Mouse (Mus musculus): ENCODE measurements around the gene Zfp385b. TPM values are rescaled to one million over a fixed set of nuclear protein-coding genes. Genes with fewer than 3 reads are reported as not detected.

The Zfp385b gene
- 1 to 10 TPM; 7.3 to 7.9 TPM for total RNA-seq (2021)
- polyA plus RNA-seq (2012; rRNA removed), result 8.2 and 10.0 TPM in 2 replicates
- long read RNA-seq, partial matches to known transcripts, result 1 of 2 reads
- long read RNA-seq, other reads (novel, unspliced or antisense), result 1 of 2 reads

DNA sequence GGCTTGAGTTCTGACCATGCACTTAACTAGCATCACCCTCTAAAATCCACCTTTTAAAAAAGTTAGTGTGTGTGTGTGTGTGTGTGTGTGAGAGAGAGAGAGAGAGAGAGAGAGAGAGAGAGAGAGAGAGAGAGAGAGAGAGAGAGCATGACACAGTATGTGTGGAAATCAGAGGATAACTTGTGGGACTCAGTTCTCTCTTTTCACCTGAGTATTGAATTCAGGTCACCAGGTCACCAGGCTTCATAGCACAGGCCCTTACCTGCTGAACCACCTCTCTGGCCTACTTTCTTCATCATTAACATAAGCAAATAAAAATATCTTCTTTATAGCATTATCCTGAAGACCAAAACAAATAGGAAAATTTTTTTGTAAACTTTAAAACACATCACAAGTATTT lies at the start of gene Zfp385b:
Gene Zfp385b (minus strand): TSS at position 101 of the 400 bp plus-strand sequence.
- DNase-seq, result no peak
- H3K27ac ChIP-seq, result no peak within 1 kb of the TSS
- no peaks in the 10 kb centered on the region; the same call in 1 of the 2 replicates for H3K4me1 ChIP-seq (ENCODE audit: control insufficient read depth, insufficient read depth, low read length)
- peaks cover 4% of the 10 kb centered on the region for H3K27me3 ChIP-seq (ENCODE audit: control insufficient read depth, insufficient read depth, low read length)
- H3K79me2 ChIP-seq (replicated peaks; ENCODE audit: control insufficient read depth, insufficient read depth, low read length), result no peaks in the 10 kb centered on the region
- H3K36me3 ChIP-seq (ENCODE audit: control insufficient read depth, insufficient read depth, low read length), result no peaks in the 10 kb centered on the region
- intact Hi-C loops (cut with DNase I), result no loop called here
- H3K4me3 ChIP-seq, result no peak within 1 kb of the TSS
- H3K9ac ChIP-seq (ENCODE audit: low read depth, low read length), result no peak within 1 kb of the TSS
- TF ChIP-seq EP300 (IDR thresholded peaks at IDR 0.05; ENCODE audit: insufficient read depth, low read depth, low read length) (no peak), CTCF (IDR thresholded peaks at IDR 0.05) (no peak), POLR2A (IDR thresholded peaks at IDR 0.05; ENCODE audit: insufficient read depth, low read depth, low read length) (no peak)

DNA sequence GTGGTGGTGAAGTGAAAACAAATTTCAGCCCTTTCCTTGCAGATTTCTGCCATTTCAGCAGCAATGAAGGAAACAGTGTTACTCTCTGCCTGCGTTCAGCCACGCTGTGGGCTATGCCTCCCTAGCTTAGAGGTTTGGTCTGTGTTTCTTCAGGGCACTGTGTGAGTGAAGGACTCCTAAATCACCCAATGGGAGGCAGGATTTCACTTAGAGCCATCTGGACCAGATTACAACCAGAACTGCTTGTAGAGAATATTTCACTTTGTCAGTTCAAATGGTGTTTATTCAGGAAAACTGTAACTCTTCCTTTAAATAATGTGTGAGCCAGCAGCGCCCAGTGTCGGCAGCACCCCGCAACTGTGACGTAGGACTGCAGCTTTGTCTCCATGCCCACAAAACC lies 44.5 kb upstream of the Zfp385b start:
- WGBS, result 79% methylated on average over 6 of the region's 6 CpGs
- no peak overlapping the region for H3K4me3 ChIP-seq

DNA sequence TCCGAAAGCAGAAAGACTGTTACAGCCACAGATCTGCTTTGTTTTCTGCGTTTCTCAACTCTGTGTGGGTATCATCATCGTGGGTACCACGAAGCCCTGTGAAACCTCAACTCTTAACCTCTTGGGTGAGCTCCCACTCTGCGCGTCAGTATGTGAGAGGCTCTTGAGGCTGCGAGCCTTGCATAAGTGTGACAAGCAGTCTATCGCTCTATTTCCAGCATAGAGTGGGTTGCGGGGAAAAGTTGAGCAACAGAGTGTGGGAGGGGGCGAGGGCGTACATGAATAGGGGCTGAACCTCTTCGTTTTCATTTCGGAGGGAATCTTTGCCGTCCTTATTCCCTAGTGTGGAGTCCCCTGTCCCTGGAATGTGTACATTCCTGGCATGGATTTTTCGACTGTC lies 44.1 kb upstream of the Zfp385b start:
- Histone ChIP-seq H3K4me1 (ENCODE audit: control insufficient read depth, insufficient read depth, low read length) (no peaks in the 10 kb centered on the region; the same call in 1 of the 2 replicates), H3K9ac (ENCODE audit: low read depth, low read length) (no peak overlapping the region), H3K36me3 (ENCODE audit: control insufficient read depth, insufficient read depth, low read length) (no peaks in the 10 kb centered on the region), H3K4me3 (no peak overlapping the region), H3K27ac (no peak overlapping the region), H3K79me2 (replicated peaks; ENCODE audit: control insufficient read depth, insufficient read depth, low read length) (no peaks in the 10 kb centered on the region), H3K27me3 (ENCODE audit: control insufficient read depth, insufficient read depth, low read length) (no peaks in the 10 kb centered on the region)
- WGBS, result 54% methylated on average over 15 of the region's 15 CpGs
- DNase-seq, result no peak
- TF ChIP-seq EP300 (IDR thresholded peaks at IDR 0.05; ENCODE audit: insufficient read depth, low read depth, low read length), result no peak
- no peak for TF ChIP-seq POLR2A (IDR thresholded peaks at IDR 0.05; ENCODE audit: insufficient read depth, low read depth, low read length)
- TF ChIP-seq CTCF (IDR thresholded peaks at IDR 0.05), result no peak
- intact Hi-C loops (cut with DNase I), result no loop called here

More for the DNA sequence above, 44.5 kb upstream of the Zfp385b start:
- no peaks in the 10 kb centered on the region for H3K36me3 ChIP-seq (ENCODE audit: control insufficient read depth, insufficient read depth, low read length)
- no peak overlapping the region for H3K27ac ChIP-seq
- H3K27me3 ChIP-seq (ENCODE audit: control insufficient read depth, insufficient read depth, low read length), result no peaks in the 10 kb centered on the region
- intact Hi-C loops (cut with DNase I), result no loop called here
- TF ChIP-seq CTCF (IDR thresholded peaks at IDR 0.05) (no peak), EP300 (IDR thresholded peaks at IDR 0.05; ENCODE audit: insufficient read depth, low read depth, low read length) (no peak), POLR2A (IDR thresholded peaks at IDR 0.05; ENCODE audit: insufficient read depth, low read depth, low read length) (no peak)
- no peak for DNase-seq
- no peak overlapping the region for H3K9ac ChIP-seq (ENCODE audit: low read depth, low read length)
- no peaks in the 10 kb centered on the region; the same call in 1 of the 2 replicates for H3K4me1 ChIP-seq (ENCODE audit: control insufficient read depth, insufficient read depth, low read length)
- H3K79me2 ChIP-seq (replicated peaks; ENCODE audit: control insufficient read depth, insufficient read depth, low read length), result no peaks in the 10 kb centered on the region

DNA sequence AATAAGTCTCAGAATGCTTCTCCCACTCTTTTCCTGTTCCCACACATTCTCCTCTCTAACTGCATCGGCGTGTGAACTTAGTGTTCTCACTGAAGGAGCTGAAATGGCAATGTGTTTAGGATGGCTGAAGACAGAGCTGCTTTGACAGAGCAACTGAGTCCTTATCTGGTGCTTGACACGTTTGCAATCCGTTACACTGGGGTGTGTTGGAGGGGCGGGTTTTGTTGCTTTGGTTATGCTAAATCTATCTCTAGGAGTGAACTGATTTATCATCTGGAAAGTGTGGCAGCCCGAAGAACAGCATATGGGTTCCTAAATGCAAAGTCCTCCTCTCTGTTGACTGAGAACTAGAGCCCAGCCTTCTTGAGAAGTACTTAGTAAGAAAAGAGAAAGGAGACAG lies 22.0 kb upstream of the Zfp385b start:
- DNase-seq, result no peak
- intact Hi-C loops (cut with DNase I), result no loop called here
- no peak overlapping the region for H3K27ac ChIP-seq
- H3K27me3 ChIP-seq (ENCODE audit: control insufficient read depth, insufficient read depth, low read length), result no peaks in the 10 kb centered on the region
- TF ChIP-seq POLR2A (IDR thresholded peaks at IDR 0.05; ENCODE audit: insufficient read depth, low read depth, low read length) (no peak), CTCF (IDR thresholded peaks at IDR 0.05) (no peak), EP300 (IDR thresholded peaks at IDR 0.05; ENCODE audit: insufficient read depth, low read depth, low read length) (no peak)
- no peaks in the 10 kb centered on the region for H3K79me2 ChIP-seq (replicated peaks; ENCODE audit: control insufficient read depth, insufficient read depth, low read length)
- no peaks in the 10 kb centered on the region for H3K36me3 ChIP-seq (ENCODE audit: control insufficient read depth, insufficient read depth, low read length)
- H3K9ac ChIP-seq (ENCODE audit: low read depth, low read length), result no peak overlapping the region
- 30% methylated on average over 6 of the region's 6 CpGs for WGBS
- H3K4me1 ChIP-seq (ENCODE audit: control insufficient read depth, insufficient read depth, low read length), result no peaks in the 10 kb centered on the region
- no peak overlapping the region for H3K4me3 ChIP-seq

DNA sequence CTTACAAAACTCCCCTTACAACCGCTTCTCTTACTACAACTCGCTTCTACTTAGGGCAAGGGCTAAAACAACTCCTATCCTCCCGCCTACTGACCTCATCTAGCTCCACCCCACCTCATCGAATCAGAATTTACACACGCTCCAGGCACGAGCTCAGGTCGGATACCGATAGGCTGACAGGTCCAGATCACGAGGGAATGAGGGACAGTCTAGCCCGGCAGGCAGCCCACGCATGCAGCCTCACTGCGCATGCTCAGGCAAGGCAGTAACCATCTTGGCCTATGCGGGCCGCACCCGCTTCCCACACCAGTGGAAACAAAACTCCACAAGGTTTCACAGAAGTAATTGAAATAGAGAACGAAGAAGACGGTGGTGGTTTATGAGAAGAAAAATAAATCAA lies 20.1 kb upstream of the Zfp385b start:
- no peak for TF ChIP-seq EP300 (IDR thresholded peaks at IDR 0.05; ENCODE audit: insufficient read depth, low read depth, low read length)
- no peak for TF ChIP-seq CTCF (IDR thresholded peaks at IDR 0.05)
- no peak for TF ChIP-seq POLR2A (IDR thresholded peaks at IDR 0.05; ENCODE audit: insufficient read depth, low read depth, low read length)
- Histone ChIP-seq H3K27ac (no peak overlapping the region), H3K9ac (ENCODE audit: low read depth, low read length) (no peak overlapping the region), H3K4me1 (ENCODE audit: control insufficient read depth, insufficient read depth, low read length) (no peaks in the 10 kb centered on the region), H3K27me3 (ENCODE audit: control insufficient read depth, insufficient read depth, low read length) (no peaks in the 10 kb centered on the region), H3K4me3 (no peak overlapping the region), H3K36me3 (ENCODE audit: control insufficient read depth, insufficient read depth, low read length) (no peaks in the 10 kb centered on the region), H3K79me2 (replicated peaks; ENCODE audit: control insufficient read depth, insufficient read depth, low read length) (no peaks in the 10 kb centered on the region)
- intact Hi-C loops (cut with DNase I), result no loop called here
- DNase-seq, result no peak
- WGBS, result 90% methylated on average over 17 of the region's 17 CpGs

DNA sequence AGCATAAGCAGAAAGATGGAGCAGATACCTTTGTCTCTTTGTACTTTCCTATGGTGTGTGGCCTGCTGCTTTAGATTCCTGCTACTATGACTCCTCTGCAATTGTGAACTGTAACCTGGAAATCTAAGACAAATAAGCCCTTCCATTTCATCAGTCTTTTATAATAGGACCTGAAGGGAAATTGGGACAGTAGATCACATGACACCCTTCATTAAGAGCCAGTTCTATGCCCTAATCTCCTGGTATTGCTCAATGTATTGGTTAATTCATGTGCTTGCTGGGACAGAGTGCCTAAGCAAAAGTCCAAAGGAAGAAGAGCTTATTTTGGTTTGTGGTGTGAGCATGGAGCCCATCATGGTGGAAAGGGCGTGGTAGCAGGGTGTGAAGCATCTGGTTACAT lies 19.2 kb upstream of the Zfp385b start:
- H3K4me1 ChIP-seq (ENCODE audit: control insufficient read depth, insufficient read depth, low read length), result no peaks in the 10 kb centered on the region
- no peaks in the 10 kb centered on the region for H3K27me3 ChIP-seq (ENCODE audit: control insufficient read depth, insufficient read depth, low read length)
- no peak for DNase-seq
- no peak overlapping the region for H3K4me3 ChIP-seq
- TF ChIP-seq POLR2A (IDR thresholded peaks at IDR 0.05; ENCODE audit: insufficient read depth, low read depth, low read length), result no peak
- TF ChIP-seq CTCF (IDR thresholded peaks at IDR 0.05), result no peak
- no peak for TF ChIP-seq EP300 (IDR thresholded peaks at IDR 0.05; ENCODE audit: insufficient read depth, low read depth, low read length)
- 74% methylated on average over 1 of the region's 1 CpGs for WGBS
- no peaks in the 10 kb centered on the region for H3K79me2 ChIP-seq (replicated peaks; ENCODE audit: control insufficient read depth, insufficient read depth, low read length)
- no peaks in the 10 kb centered on the region for H3K36me3 ChIP-seq (ENCODE audit: control insufficient read depth, insufficient read depth, low read length)
- H3K9ac ChIP-seq (ENCODE audit: low read depth, low read length), result no peak overlapping the region
- intact Hi-C loops (cut with DNase I), result no loop called here
- H3K27ac ChIP-seq, result no peak overlapping the region
